Mouse (Mus musculus) frontal cortex, postnatal 36 days (tissue): Measurements from ENCODE around the gene 2010003K11Rik.
A peak's percentile ranks its signal among the peaks of the same experiment; 100 is the strongest.
"Not testable (repeated sequence)": the region's sequence is repeated elsewhere in the genome, so short reads cannot be mapped to it uniquely, and the experiment has no call there.

ENCODE experiments used
- DNase-seq, 2 experiments: peaks; one replicate each; pipeline ENCODE4 v3.0.0; 2022; ENCODE audit warnings: low spot score in 2 of 2

2010003K11Rik gene

DNA sequence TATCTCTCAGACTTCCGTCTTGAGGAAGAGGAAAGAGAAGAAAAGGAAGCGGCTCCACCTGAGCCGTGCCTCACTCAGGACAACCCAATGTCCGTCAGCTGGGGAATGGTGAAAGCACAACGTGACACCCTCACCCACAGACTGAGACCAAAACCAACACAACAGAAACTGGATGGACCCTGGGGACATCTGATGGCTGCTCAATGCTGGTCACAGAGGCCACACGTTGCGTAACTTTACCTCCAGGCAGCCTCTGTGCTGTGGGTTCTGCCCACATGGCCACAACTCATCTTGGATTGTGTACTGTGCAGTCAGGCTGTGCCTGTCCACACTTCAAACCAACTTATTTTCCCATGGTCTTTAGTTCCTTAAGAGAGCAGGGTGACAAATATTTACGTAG lies 36.4 kb downstream of the 2010003K11Rik start:
- no peak for DNase-seq

DNA sequence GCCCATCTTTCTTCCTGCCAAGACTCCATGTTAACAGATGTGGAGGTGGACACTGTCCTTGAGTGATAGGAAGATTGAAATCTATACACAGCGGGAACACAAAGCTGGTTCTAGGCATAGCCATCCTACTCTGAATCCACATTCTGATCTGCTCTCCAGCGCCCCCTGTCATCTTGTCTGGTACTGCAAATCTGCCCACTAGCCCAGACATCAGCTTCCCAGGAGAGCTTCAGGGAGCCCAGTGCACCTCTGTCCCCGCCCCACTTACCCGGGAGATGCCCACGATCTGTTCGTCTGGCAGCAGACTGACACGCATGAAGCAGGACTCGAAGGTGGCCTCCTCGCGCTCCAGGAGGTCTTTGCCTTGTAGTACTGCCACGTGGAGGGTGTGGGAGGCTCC lies 42.2 kb downstream of the 2010003K11Rik start:
- peak in 1 of 2 experiments; percentile 40 for DNase-seq

DNA sequence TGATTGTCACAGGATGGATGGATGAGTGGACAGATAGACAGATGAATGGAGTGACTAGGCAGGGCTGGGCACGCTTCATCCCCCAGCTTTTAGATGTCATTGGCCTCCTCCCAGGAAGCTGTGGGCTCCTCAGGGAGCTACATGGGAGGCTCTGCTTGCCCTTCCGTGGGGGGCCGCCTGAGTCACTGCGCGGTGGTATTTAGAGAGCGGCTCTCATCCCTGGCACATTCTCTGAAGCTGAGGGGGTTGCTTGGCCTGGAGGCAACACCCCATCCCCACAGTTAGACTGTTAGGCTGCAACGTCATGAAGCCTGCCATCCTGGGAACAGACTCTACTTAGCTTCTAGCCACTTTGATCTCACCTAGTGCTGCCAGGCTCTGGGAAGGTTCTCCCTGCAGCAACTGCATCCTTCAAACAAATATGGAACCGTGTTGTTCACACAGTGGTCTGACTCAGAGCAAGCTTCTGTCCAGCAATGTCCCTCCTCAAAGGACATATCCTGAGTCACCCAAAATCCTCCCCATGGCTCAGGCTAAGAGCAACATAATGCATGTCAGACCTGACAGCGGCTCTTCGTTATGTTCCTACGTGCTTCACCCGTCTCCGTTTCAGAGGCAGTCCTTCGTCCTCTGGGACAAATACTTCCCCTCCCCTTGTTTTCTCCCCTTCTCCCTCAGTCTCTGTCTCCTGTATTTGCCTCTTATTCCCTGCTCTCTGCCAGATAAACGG lies 43.1 kb downstream of the 2010003K11Rik start:
- DNase-seq = no peak

DNA sequence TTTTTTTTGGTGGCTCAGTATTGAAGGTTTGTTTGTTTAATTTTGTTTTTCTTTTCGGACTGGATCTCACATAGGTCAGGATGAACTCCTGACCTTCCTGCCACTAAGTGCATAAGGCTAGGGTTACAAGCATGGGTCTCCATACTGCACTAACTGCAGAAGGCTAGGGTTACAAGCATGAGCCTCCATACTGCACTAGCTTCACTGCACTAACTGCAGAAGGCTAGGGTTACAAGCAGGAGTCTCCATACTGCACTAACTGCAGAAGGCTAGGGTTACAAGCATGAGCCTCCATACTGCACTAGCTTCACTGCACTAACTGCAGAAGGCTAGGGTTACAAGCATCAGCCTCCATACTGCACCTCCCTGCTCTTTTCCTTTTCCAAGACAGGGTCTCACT lies 44.3 kb downstream of the 2010003K11Rik start:
- not testable (repeated sequence) for DNase-seq

DNA sequence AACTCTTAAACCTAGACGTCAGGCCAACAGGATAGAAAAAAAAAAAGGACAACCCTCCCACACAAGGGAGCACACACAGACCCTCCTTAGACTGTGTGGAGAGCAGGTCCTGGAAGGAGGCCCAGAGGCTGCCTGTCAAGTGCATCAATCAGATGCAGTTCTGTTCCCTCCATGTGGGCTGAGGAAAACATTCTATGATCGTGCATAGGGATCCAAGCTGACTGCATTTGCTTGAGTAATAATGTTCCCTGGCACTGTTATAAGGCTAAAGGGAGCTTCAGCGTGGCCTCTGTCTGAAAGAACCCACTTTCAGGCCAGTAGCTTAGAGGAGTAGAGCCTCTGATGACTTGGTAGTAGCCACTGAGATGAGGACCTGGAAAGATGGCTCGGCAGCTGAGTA lies 45.9 kb downstream of the 2010003K11Rik start:
- DNase-seq = no peak

DNA sequence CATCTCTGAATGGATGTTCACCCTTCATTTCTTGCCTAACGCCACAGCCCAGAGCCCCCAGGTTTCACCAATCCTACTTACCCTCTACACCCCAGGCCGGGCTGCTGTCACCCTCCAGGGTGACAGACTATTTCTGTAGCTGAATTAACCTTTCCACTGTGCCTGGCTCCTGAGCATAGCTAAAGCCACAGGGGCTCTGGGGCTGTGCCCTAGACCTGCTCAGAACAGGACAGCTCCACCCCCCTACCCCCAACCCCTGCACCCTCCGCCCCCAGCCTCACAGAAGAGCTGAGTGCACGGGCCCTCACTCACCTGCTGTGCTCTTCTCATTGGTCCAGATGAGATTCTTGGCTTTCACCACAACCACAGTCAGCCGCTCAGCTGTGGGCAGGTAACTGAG lies 46.4 kb downstream of the 2010003K11Rik start:
- no peak for DNase-seq

DNA sequence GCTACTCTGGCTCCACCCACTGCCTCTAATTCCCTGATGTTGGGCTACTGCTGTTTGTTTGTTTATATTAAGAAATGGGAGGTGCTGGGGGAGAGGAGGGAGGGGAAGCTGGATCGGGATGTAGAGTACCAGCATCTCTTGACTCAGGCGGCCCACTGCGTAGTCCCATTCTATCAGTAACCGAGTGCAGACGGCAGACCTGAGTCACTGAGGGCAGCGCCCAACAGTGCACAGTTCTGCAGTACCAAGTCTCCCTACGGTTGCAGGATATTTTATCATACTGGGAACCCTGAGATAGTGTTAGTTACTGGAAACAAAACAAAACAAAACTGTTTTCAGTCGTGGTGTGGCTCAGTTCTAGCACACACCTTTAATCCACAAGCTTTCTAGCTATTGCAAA lies 47.3 kb downstream of the 2010003K11Rik start:
- no peak for DNase-seq

DNA sequence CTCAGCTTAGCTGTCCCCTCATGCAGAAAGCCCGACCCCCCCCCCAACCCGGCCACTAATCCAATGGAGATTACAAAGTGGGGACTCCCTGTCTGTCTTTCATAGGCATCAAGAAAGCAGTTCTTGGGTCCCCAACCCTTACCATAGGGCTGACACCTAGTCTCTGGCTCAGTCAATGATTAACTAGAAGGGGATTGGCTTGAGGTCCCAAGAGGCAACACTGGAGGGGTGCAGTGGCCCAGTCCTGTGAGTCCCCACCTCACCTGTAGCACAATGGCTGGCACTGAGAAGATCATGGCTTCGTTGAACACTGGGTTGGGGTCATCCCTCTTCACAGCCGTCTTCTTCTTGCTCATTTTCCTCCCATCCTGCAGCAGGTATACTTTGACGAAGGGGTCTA lies 47.7 kb downstream of the 2010003K11Rik start:
- no peak for DNase-seq

DNA sequence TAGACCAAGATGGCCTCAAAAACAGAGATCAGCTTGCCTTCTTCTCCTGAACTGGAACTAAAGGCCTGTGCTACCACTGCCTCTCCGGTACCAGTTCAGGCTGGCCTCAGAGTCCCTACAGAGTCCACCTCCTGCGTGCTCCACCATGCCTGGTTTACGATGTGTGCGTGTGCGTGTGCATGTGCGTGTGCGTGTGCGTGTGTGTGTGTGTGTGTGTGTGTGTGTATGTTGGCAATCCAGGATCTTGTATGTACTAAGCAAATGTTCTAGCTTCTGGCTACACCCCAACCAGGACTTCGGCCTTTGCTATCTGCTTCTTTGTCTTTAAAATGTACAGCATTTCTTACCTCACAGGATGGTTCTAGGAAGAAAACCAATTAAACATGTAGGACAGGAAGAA lies 49.2 kb downstream of the 2010003K11Rik start:
- no peak for DNase-seq

DNA sequence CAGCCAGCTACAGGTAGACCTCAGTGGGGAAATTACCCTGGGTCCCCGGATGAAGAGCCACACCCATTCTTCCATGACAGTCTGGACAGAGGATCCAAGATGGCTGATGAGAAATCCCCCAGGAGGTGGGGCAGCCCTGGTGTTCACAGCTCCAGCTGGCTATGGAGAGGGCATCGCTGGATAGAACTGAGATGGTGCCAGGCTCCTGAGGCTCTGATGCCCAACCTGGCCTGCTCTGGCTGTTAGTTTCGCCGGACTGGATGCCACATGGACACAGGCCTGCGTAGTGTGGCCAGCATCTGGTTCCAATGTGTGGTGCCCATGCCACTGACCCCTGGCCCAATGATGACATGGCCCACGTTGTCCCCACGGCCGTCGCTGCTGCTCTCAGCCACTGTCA lies 50.9 kb downstream of the 2010003K11Rik start:
- no peak for DNase-seq
